Mouse (Mus musculus): Measurements from ENCODE around the gene Gnl1. TPM values are rescaled to one million over a fixed set of nuclear protein-coding genes. Genes with fewer than 3 reads are reported as not detected.
"Not testable (repeated sequence)": the region's sequence is repeated elsewhere in the genome, so short reads cannot be mapped to it uniquely, and the experiment has no call there.

The Gnl1 gene
- polyA plus RNA-seq, 1 experiment from 2014 or later = 37.5 TPM

DNA sequence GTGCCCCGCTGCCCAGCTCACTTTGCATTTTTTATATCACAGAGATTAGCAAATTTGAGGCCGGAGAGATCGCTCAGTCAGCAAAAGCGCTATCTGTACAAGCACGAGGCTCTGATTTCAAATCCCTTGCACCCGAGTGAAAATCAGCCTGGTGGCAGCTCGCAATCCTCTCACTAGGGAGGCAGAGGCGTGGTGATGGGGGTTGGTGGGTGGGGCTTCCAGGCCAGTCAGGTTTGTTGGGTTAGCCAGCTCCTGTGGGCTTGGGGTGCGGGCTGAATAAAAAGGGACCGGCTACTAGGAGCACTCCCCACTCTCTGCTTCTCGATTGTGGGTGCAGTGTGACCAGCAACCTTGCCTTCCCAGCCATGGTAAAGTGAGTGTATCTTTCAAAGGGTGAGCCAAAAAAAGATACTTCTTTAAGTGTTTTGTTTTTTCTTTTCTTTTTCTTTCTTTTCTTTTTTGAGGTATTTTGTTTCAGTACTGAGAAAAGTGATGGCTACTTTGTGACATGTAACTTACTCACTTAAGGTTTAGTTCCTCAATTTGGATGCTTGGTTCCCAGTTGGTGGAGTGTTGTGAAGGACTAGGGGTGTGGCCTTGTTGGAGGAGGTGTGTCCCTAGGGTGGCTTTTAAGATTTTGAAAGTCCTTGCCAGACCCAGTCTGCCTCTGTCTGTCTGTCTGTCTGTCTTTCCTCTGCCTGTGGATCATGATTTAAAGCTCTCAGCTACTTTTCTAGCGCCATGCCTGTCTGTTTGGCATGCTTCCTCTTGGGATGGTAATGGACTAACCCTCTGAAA is 18.3 kb downstream of the Gnl1 start:
- 0 out of 2 replicates have a peak, but pooled peaks cover 10% of the 10 kb centered on the region for H3K4me1 ChIP-seq (replicated peaks)
- H3K27me3 ChIP-seq (replicated peaks) = no peaks in the 10 kb centered on the region
- H3K4me2 ChIP-seq (replicated peaks) = 0 out of 2 replicates have a peak overlapping the region, but pooled peaks have one; percentile 6
- no peak overlapping the region for H3K9ac ChIP-seq
- no peaks in the 10 kb centered on the region for H3K36me3 ChIP-seq
- 56% methylated on average over 12 of the region's 12 CpGs for WGBS
- no peaks in the 10 kb centered on the region for H3K9me3 ChIP-seq
- no peak overlapping the region for H3K4me3 ChIP-seq (replicated peaks)
- H3K27ac ChIP-seq = no peak overlapping the region
- no peak for ATAC-seq

DNA sequence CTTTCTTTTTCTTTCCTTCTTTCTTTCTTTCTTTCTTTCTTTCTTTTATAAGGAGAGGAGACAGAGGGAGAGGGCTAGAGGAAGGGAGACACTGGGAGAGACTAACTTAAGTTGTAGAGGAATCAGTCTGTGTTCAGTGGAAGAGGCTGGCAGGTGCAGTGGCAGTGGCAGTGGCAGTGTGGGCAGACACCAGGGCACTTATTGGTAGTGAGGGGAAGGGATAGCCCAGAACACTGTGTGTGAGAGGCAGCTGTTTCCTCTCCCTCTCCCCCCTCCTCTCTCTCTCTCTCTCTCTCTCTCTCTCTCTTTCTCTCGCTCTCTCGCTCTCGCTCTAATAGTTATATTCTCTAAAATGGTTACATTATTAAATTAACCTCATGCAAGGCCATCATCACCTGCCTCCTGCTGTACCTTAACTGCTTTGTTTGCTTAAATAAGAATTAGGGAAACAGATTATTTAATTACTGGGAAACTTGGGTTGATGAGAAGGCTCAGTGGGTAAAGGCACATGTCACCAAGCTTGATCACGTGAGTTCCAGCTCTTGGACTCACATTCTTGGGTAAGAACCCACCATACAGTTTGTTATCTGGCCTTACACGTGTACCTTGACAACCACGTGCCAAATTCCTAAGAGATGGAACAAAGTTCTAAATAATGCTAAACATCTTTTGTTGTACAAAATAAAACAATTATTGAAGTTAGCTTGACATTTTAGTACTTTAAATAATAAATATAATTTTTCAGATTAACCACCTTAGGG is 19.1 kb downstream of the Gnl1 start:
- no peak for ATAC-seq
- Histone ChIP-seq H3K4me1 (replicated peaks) (0 out of 2 replicates have a peak, but pooled peaks cover 10% of the 10 kb centered on the region), H3K27me3 (replicated peaks) (no peaks in the 10 kb centered on the region), H3K4me2 (replicated peaks) (no peak overlapping the region), H3K4me3 (replicated peaks) (no peak overlapping the region), H3K9ac (no peak overlapping the region), H3K9me3 (no peaks in the 10 kb centered on the region), H3K36me3 (no peaks in the 10 kb centered on the region), H3K27ac (no peak overlapping the region)
- 83% methylated on average over 6 of the region's 6 CpGs for WGBS

DNA sequence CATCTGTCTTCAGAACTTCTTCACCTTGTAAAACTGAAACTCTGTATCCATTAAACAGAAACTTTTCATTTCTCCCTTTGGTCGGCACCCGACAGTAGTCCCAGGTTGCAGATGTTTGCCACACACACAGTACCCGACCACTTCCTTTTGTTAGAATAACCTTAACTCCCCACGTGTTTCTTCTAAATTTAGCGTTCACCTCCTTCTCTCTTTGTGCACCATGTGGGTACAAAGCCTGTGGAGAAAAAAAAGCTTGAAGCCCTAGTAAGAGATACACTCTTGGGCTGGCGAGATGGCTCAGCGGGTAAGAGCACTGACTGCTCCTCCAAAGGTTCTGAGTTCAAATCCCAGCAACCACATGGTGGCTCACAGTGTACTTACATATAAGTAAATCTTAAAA is 19.7 kb downstream of the Gnl1 start:
- no peak for ATAC-seq
- Histone ChIP-seq H3K4me3 (replicated peaks) (no peak overlapping the region), H3K27ac (no peak overlapping the region), H3K9me3 (no peaks in the 10 kb centered on the region), H3K36me3 (no peaks in the 10 kb centered on the region), H3K27me3 (replicated peaks) (no peaks in the 10 kb centered on the region), H3K4me2 (replicated peaks) (no peak overlapping the region), H3K9ac (no peak overlapping the region), H3K4me1 (replicated peaks) (0 out of 2 replicates have a peak, but pooled peaks cover 8% of the 10 kb centered on the region)
- 78% methylated on average over 7 of the region's 7 CpGs for WGBS

DNA sequence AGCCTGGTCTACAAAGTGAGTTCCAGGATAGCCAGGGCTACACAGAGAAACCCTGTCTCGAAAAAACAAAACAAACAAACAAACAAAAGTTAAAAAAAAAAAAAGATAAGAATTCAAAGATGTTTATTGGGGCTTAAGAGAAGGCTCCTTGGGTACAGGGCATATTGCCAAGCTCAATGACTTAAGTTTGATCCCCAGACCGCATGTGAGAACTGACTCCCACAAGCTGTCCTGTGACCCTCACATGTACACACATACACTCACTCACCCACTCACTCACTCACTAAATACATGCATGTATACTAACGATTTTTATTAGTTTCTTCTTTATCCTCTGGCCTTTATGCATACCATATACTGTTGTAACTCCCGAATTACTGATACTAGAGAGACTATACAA is 20.7 kb downstream of the Gnl1 start:
- WGBS = 64% methylated on average over 4 of the region's 4 CpGs
- H3K4me2 ChIP-seq (replicated peaks) = no peak overlapping the region

DNA sequence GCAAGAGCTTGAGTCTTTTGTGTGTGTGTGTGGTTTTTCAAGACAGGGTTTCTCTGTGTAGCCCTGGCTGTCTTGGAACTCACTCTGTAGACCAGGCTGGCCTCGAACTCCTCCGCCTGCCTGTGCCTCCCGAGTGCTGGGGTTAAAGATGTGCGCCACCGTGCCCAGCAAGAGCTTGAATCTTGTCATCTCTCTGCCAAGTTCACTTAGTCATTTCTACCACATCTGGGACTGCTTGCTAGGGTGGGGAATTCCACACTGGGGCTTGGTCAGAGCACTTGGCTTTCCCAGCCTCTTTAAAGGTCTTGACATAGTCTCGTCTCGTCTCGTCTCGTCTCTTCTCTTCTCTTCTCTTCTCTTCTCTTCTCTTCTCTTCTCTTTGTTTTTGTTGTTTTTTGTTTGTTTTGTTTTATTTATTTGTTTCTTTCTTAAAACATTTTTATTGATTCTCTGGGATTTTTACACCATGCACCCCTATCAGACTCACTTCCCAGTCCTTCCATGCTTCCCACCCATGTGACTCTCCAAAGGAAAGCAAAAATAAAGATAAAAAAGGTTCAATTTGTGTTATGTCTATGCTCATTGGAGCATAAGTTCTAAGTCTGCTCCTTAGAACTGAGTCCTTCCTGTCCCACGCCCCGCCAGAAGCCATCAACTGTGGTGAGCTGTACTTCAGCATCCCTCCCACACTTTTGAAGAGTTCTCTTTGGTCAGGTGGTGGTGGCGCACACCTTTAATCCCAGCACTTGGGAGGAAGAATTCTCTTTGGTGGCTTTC is 21.7 kb downstream of the Gnl1 start:
- no peaks in the 10 kb centered on the region for H3K9me3 ChIP-seq
- no peak overlapping the region for H3K9ac ChIP-seq
- 81% methylated on average over 12 of the region's 12 CpGs for WGBS
- H3K36me3 ChIP-seq = no peaks in the 10 kb centered on the region
- H3K27ac ChIP-seq = no peak overlapping the region
- no peak for ATAC-seq
- 0 out of 2 replicates have a peak, but pooled peaks cover 4% of the 10 kb centered on the region for H3K4me1 ChIP-seq (replicated peaks)
- no peak overlapping the region for H3K4me2 ChIP-seq (replicated peaks)
- no peak overlapping the region for H3K4me3 ChIP-seq (replicated peaks)
- no peaks in the 10 kb centered on the region for H3K27me3 ChIP-seq (replicated peaks)

More for the DNA sequence above, 20.7 kb downstream of the Gnl1 start:
- ATAC-seq = no peak
- Histone ChIP-seq H3K4me1 (replicated peaks) (0 out of 2 replicates have a peak, but pooled peaks cover 7% of the 10 kb centered on the region), H3K36me3 (no peaks in the 10 kb centered on the region), H3K9me3 (no peaks in the 10 kb centered on the region), H3K9ac (no peak overlapping the region), H3K27ac (no peak overlapping the region), H3K27me3 (replicated peaks) (no peaks in the 10 kb centered on the region), H3K4me3 (replicated peaks) (no peak overlapping the region)

DNA sequence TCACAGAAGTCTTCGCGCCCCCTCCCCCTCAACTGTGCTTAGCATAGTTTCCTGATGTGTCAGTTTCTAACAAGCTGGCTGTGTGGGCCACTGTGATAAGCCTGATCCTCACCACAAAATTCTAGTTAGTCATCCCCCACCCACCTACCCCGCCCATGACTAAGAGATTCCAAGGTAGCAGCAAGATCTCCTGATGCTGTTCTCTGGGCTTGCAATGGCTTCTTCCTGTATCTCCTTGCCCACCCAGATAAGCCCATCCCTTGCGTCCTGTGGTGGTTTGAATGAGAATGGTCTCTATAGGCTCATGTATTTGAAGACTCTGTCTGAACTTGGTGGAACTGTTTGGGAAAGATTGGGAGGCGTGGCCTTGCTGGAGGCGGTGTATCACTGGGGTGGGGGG is 22.3 kb downstream of the Gnl1 start:
- no peaks in the 10 kb centered on the region for H3K9me3 ChIP-seq
- 98% methylated on average over 6 of the region's 6 CpGs for WGBS
- H3K27ac ChIP-seq = no peak overlapping the region
- H3K4me1 ChIP-seq (replicated peaks) = 0 out of 2 replicates have a peak, but pooled peaks cover 4% of the 10 kb centered on the region
- no peak overlapping the region for H3K4me2 ChIP-seq (replicated peaks)
- no peak overlapping the region for H3K9ac ChIP-seq
- H3K4me3 ChIP-seq (replicated peaks) = no peak overlapping the region
- peak; percentile 26; the same call in 1 of the 2 replicates for ATAC-seq
- H3K27me3 ChIP-seq (replicated peaks) = no peaks in the 10 kb centered on the region
- no peaks in the 10 kb centered on the region for H3K36me3 ChIP-seq

DNA sequence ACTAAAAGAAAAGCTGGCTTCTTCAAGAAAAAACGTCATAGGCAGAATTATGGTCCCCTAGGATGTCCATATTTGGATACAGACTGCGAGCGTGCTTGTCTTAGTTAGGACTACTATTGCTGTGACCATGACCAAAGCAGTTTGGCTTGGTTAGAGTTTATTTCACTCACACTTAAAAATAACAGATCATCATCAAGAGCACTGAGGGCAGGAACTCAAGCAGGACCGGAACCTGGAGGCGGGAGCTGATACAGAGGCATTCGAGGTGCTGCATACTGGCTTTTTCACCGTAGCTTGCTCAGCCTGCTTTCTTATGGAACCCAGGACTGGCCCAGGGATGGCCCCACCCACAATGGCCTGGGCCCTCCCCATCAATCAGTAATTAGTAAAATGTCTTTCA is 23.7 kb downstream of the Gnl1 start:
- Histone ChIP-seq H3K4me2 (replicated peaks) (no peak overlapping the region), H3K9me3 (no peaks in the 10 kb centered on the region), H3K27ac (no peak overlapping the region), H3K27me3 (replicated peaks) (no peaks in the 10 kb centered on the region), H3K36me3 (no peaks in the 10 kb centered on the region), H3K4me1 (replicated peaks) (no peaks in the 10 kb centered on the region), H3K4me3 (replicated peaks) (no peak overlapping the region), H3K9ac (no peak overlapping the region)
- 94% methylated on average over 7 of the region's 7 CpGs for WGBS
- no peak for ATAC-seq

DNA sequence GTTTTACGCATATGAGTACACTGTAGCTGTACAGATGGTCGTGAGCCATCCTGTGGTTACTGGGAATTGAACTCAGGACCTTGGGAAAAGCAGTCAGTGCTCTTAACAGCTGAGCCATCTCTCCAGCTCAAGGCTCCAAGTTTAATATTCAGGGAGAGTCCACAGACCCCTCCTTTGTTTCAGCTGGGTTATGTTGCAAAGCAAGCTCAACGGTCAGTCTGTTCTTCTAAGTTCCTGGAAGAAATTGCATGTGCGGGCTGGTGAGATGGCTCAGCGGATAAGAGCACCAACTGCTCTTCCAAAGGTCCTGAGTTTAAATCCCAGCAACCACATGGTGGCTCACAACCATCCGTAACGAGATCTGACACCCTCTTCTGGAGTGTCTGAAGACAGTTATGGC is 24.8 kb downstream of the Gnl1 start:
- not testable (repeated sequence) for H3K36me3 ChIP-seq; ATAC-seq; H3K4me3 ChIP-seq (replicated peaks); H3K27me3 ChIP-seq (replicated peaks); H3K27ac ChIP-seq; H3K4me1 ChIP-seq (replicated peaks); H3K4me2 ChIP-seq (replicated peaks); H3K9me3 ChIP-seq; H3K9ac ChIP-seq
- 86% methylated on average over 7 of the region's 7 CpGs for WGBS

DNA sequence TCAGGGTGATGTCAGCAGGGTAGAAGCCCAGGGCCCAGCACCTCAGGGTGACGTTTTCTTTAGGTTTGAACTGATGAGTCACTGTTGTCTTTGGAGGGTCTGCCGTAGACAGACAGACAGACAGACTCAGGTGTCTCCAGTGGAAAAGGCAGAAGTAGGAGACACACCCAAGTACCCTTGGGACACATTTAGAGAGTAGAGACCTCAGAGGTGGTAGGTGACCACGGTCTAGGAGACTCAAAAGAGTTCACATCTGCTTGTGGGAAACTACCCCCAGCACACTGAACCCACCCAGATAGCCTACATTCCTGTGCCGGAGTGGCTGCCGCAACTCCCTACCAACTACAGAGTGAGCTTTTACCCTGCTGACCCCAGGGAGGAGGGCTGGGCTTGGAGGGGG is 35.3 kb downstream of the Gnl1 start:
- WGBS = 94% methylated on average over 5 of the region's 5 CpGs

DNA sequence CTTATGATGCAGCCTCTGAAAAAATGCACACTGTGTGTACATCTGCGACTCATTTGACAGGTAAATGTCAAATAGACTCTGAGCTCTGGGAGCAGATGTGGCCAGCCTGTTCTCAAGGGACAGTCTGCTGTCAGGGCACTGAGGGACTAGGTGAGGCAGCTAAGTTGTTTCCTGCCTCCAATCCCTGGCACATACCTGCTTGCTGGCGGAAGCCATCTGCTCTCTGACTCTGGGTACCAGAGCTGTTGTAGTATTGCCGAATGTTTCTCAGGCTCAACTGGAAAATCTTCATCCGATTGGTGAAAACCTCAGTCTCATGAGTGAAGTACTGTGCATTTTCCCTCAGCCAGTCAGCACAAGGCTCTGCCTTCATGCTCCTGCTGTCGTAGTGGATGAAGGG is 37.4 kb downstream of the Gnl1 start:
- ATAC-seq = no peak
- H3K9ac ChIP-seq = no peak overlapping the region
- no peaks in the 10 kb centered on the region for H3K9me3 ChIP-seq
- no peak overlapping the region for H3K27ac ChIP-seq
- 0 out of 2 replicates have a peak, but pooled peaks cover 3% of the 10 kb centered on the region for H3K4me1 ChIP-seq (replicated peaks)
- no peak overlapping the region for H3K4me3 ChIP-seq (replicated peaks)
- H3K36me3 ChIP-seq = peaks cover 4% of the 10 kb centered on the region; the same call in 1 of the 2 replicates
- WGBS = 87% methylated on average over 5 of the region's 5 CpGs
- H3K4me2 ChIP-seq (replicated peaks) = no peak overlapping the region
- no peaks in the 10 kb centered on the region for H3K27me3 ChIP-seq (replicated peaks)

More for the DNA sequence above, 35.3 kb downstream of the Gnl1 start:
- no peak overlapping the region for H3K4me3 ChIP-seq (replicated peaks)
- no peaks in the 10 kb centered on the region for H3K27me3 ChIP-seq (replicated peaks)
- no peak overlapping the region for H3K4me2 ChIP-seq (replicated peaks)
- H3K27ac ChIP-seq = no peak overlapping the region
- peaks cover 4% of the 10 kb centered on the region; the same call in 1 of the 2 replicates for H3K36me3 ChIP-seq
- no peaks in the 10 kb centered on the region for H3K9me3 ChIP-seq
- no peaks in the 10 kb centered on the region for H3K4me1 ChIP-seq (replicated peaks)
- ATAC-seq = no peak
- no peak overlapping the region for H3K9ac ChIP-seq

DNA sequence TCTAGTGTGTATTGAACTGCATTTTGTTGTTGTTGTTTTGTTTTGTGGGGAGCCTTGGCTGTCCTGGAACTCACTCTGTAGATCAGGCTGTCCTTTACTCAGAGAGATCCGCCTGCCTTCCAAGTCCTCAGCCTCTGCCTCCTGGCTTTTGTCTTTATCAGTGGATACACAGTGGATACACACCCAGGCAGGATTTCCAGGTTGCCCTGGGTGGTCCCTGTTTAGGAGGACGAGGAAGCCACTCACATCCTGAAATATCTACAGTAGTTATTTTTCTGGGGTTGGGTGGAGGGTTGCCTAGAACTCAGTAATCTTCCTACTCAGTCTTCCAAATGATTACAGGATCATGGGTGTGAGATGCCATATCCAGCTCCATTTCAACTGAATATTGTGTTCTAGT is 39.3 kb downstream of the Gnl1 start:
- Histone ChIP-seq H3K9ac (no peak overlapping the region), H3K27me3 (replicated peaks) (no peaks in the 10 kb centered on the region), H3K27ac (no peak overlapping the region), H3K9me3 (no peaks in the 10 kb centered on the region), H3K36me3 (peaks cover 4% of the 10 kb centered on the region; the same call in 1 of the 2 replicates), H3K4me2 (replicated peaks) (no peak overlapping the region), H3K4me1 (replicated peaks) (peaks cover 3% of the 10 kb centered on the region; the same call in 1 of the 2 replicates), H3K4me3 (replicated peaks) (no peak overlapping the region)
- ATAC-seq = no peak
- WGBS = 57% methylated on average over 2 of the region's 2 CpGs

DNA sequence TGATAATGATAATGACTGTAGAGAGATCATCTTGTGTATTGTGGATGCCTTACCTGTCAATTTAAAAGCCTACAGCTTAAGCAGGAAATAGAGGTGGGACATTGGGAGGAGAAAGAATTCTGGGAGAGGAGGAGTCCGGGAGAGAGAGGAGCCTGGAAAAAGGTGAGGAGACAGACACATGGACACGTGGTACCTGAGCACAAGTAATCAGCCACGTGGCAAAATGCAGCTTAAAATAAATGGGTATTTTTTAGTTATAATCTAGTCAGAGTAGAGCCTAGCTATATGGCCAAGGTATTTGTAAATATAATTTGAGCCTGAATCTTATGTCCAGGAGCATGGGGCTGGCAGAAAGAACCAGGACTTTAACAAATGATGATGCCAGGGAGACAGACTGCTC is 39.9 kb downstream of the Gnl1 start:
- no peak overlapping the region for H3K4me2 ChIP-seq (replicated peaks)
- H3K27me3 ChIP-seq (replicated peaks) = no peaks in the 10 kb centered on the region
- no peak overlapping the region for H3K9ac ChIP-seq
- 66% methylated on average over 3 of the region's 3 CpGs for WGBS
- H3K4me3 ChIP-seq (replicated peaks) = no peak overlapping the region
- H3K9me3 ChIP-seq = no peaks in the 10 kb centered on the region
- no peak overlapping the region for H3K27ac ChIP-seq
- peaks cover under 1% of the 10 kb centered on the region; the same call in 1 of the 2 replicates for H3K36me3 ChIP-seq
- H3K4me1 ChIP-seq (replicated peaks) = peaks cover 3% of the 10 kb centered on the region; the same call in 1 of the 2 replicates
- ATAC-seq = no peak
